Mouse (Mus musculus) kidney, postnatal 25 days (tissue): ENCODE measurements at regions not wholly inside any gene's neighbourhood (a gene's known extent, or its start where the extent isn't known, plus 50 kb on each side); places are given as distances from the start of the nearest gene placed in this dataset.

Experiments
- DNase-seq, 2 experiments: peaks; one replicate each; pipeline ENCODE4 v3.0.0; 2021; ENCODE audit warnings: mixed read lengths in 2 of 2

- no peak for DNase-seq
Observed at GRCm38 (mm10) chr8:34447880-34448830, 336.6 kb upstream of the Gm10131 start.

GRCm38 (mm10) chr8:34442688-34443087, 331.2 kb upstream of the Gm10131 start:
- DNase-seq: no peak

GRCm38 (mm10) chr8:34441756-34442155, 330.2 kb upstream of the Gm10131 start:
- DNase-seq: no peak

GRCm38 (mm10) chr8:34440771-34441170, 329.2 kb upstream of the Gm10131 start:
- peak; percentile 28 to 41 for DNase-seq

- DNase-seq: no peak
Observed at GRCm38 (mm10) chr8:34438771-34439170, 327.2 kb upstream of the Gm10131 start.

GRCm38 (mm10) chr8:34431985-34432384, 320.4 kb upstream of the Gm10131 start:
- no peak for DNase-seq

- DNase-seq: no peak
Observed at GRCm38 (mm10) chr8:34429231-34429630, 317.7 kb upstream of the Gm10131 start.

GRCm38 (mm10) chr8:34401571-34401970, 290.0 kb upstream of the Gm10131 start:
- DNase-seq: no peak

- DNase-seq: no peak
Observed at GRCm38 (mm10) chr8:34398914-34399813, 287.6 kb upstream of the Gm10131 start.

GRCm38 (mm10) chr8:34397583-34398411, 286.3 kb upstream of the Gm10131 start:
- no peak for DNase-seq

GRCm38 (mm10) chr8:34397225-34397582, 285.7 kb upstream of the Gm10131 start:
- no peak for DNase-seq

GRCm38 (mm10) chr8:34392981-34393828, 281.7 kb upstream of the Gm10131 start:
- DNase-seq: no peak

- no peak for DNase-seq
Observed at GRCm38 (mm10) chr8:34392208-34392980, 280.9 kb upstream of the Gm10131 start.

GRCm38 (mm10) chr8:34385806-34386439, 274.4 kb upstream of the Gm10131 start:
- no peak for DNase-seq

GRCm38 (mm10) chr8:34380615-34381014, 269.1 kb upstream of the Gm10131 start:
- DNase-seq: no peak

GRCm38 (mm10) chr8:34377154-34377553, 265.6 kb upstream of the Gm10131 start:
- DNase-seq: no peak

GRCm38 (mm10) chr8:34374242-34374641, 262.7 kb upstream of the Gm10131 start:
- no peak for DNase-seq

GRCm38 (mm10) chr8:34372666-34372980, 261.1 kb upstream of the Gm10131 start:
- DNase-seq: no peak

- no peak for DNase-seq
Observed at GRCm38 (mm10) chr8:34371973-34372665, 260.6 kb upstream of the Gm10131 start.

- DNase-seq: no peak
Observed at GRCm38 (mm10) chr8:34371391-34371790, 259.9 kb upstream of the Gm10131 start.
